Mouse (Mus musculus) olfactory bulb, adult 2 months (tissue): ENCODE data around the gene Pde6h.

Source experiments
- CTCF ChIP-seq: fragments of 200-500 bp; IDR thresholded peaks from 2 replicates; pipeline ENCODE4 v1.5.1; 2012; ENCODE audit warnings: low read depth, mild to moderate bottlenecking, low read length, moderate library complexity; ENCODE audit not compliant: insufficient read depth
- POLR2A ChIP-seq: fragments of 200-500 bp; IDR thresholded peaks from 2 replicates; pipeline ENCODE4 v1.6.1; 2012; ENCODE audit warnings: mild to moderate bottlenecking, low read depth, low read length, moderate library complexity; ENCODE audit not compliant: insufficient read depth

GRCm38 (mm10) chr6:136923532-136923931 is at the start of gene Pde6h:
- TF ChIP-seq CTCF (no peak), POLR2A (no peak)
